Mouse (Mus musculus) heart, postnatal 10 days (tissue): ENCODE measurements at regions not wholly inside any gene's neighbourhood (a gene's known extent, or its start where the extent isn't known, plus 50 kb on each side); places are given as distances from the start of the nearest gene placed in this dataset.

Experiments used
- DNase-seq, 2 experiments: peaks; one replicate each; pipeline ENCODE4 v3.0.0; 2021
- intact Hi-C: fragments of 180-260 bp; cut with DNase I; formaldehyde crosslinking; loops from one replicate; pipeline ENCODE4 v1.15.1; 2025

DNA sequence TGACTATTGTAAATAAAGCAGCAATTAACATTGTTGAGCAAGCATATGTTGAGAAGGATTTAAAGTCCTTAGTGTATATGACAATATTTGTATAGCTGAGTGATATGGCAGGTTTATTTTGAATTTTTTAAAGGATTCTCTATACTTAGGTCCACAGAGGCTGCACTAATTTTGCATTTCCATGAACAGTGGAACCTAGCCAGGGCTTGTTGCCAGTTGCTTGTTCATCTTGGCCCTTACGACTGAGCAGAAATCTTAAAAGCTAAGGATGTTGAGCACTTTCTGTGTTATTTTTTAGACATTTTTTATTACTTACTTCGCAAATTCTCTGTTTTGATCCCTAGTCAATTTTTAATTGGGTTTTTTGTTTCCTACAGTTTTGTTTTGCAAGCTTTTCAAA is 417.8 kb downstream of the Cdh7 start:
- peak in 1 of 2 experiments; percentile 4 for DNase-seq

GRCm38 (mm10) chr1:110447742-110448312 is 465.6 kb downstream of the Cdh7 start:
- no peak for DNase-seq
- intact Hi-C loops: no loop called here

More for the DNA sequence above, 417.8 kb downstream of the Cdh7 start:
- intact Hi-C loops: no loop called here

DNA sequence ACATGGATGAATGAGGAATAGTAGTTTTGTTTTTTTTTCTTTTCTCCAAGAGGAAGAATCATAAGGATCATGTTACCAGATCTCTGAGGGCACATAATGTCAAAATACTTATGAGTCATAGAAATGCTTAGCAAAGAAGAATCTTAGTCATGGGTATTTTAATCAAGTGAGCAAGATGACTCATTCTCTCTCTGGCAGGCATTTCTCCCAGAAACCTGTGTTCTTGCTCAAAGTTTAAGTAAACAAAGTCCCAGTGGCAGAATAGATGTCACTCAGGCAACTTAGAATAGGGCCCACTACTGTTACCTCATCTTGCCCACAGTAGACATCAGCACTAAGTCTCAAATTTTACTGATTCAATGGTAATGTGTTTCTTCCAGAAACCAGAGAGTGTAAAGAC is 493.9 kb downstream of the Cdh19 start:
- no peak for DNase-seq
- intact Hi-C loops: no loop called here

GRCm38 (mm10) chr1:110489372-110489771 is 488.0 kb downstream of the Cdh19 start:
- intact Hi-C loops: no loop called here
- no peak for DNase-seq
